Mouse (Mus musculus) kidney, adult 2 months (tissue): ENCODE data around the gene Gdpd4.

Experiments used
- CTCF ChIP-seq: fragments of 200-500 bp; conservative IDR thresholded peaks from 2 replicates; pipeline ENCODE4 v1.5.1; 2011; ENCODE audit warnings: low read depth, mild to moderate bottlenecking, control low read depth, low read length, moderate library complexity, mixed read lengths; ENCODE audit not compliant: insufficient read depth, insufficient read length
- POLR2A ChIP-seq: fragments of 200-500 bp; IDR thresholded peaks from one replicate; pipeline ENCODE4 v1.6.1; 2011; ENCODE audit warnings: low read depth, low read length, control low read depth

DNA sequence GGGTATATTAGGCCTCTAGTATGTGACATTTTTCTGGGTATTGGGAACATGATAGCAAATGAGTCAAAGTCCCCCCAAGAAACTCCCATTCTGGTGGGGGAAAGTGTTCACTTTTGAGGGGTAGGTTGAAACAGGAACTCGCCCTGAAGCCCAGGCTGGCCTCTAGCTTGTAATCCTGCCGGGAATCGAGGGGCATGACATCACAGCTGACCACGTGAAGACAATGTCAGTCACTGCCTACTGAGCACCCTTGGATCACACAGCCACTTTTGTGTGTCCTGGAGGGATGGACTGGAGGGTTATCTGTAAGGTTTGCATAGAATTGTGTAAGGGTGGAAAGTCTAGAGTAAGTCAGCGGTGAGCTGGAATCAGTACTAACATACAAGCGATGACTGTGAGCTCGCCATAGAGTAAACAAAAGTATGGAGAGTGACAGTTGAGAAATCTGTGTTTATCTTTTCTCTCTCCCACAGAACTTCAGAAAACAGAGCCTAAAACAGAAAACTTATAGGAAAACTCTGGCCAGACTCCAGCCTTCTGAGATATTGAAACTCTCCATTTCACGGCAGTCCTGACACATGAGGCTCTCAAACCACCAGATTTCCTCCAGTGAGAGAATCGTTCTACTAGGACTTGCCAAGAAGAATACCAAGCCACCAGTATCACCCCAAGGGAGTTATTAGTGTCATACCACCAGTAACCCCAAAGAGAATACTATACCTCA is 128.5 kb downstream of the Gdpd4 start:
- TF ChIP-seq POLR2A (no peak), CTCF (no peak)
